Mouse (Mus musculus) adrenal gland, postnatal 36 days (tissue): Measurements from ENCODE around the gene Polr2i. TPM values are rescaled to one million over a fixed set of nuclear protein-coding genes. Genes with fewer than 3 reads are reported as not detected.
"Not testable (repeated sequence)": the region's sequence is repeated elsewhere in the genome, so short reads cannot be mapped to it uniquely, and the experiment has no call there.

Experiments
- DNase-seq, 2 experiments: peaks; one replicate each; pipeline ENCODE4 v3.0.0; 2021; ENCODE audit warnings: mixed read lengths in 1 of 2
- total RNA-seq, 2 experiments: library from RNA; stranded (reverse); gene quantifications; 2 replicates each; pipeline ENCODE4 v1.2.3; 2021

The Polr2i gene
- total RNA-seq, 2 experiments from 2014 or later: 69.4 to 76.1 TPM

- peak; percentile 51 to 52 for DNase-seq
These were observed 27.4 kb upstream of the Polr2i start for GRCm38 (mm10) chr7:30204380-30204779.

GRCm38 (mm10) chr7:30205383-30205782 lies 26.4 kb upstream of the Polr2i start:
- peak; percentile 69 to 82 for DNase-seq

GRCm38 (mm10) chr7:30206364-30206763 lies 25.4 kb upstream of the Polr2i start:
- DNase-seq: not testable (repeated sequence)

- no peak for DNase-seq
These were observed 20.7 kb upstream of the Polr2i start for GRCm38 (mm10) chr7:30211025-30211424.

- DNase-seq: peak; percentile 48 to 58
These were observed 17.9 kb upstream of the Polr2i start for GRCm38 (mm10) chr7:30213881-30214280.

- DNase-seq: peak in 1 of 2 experiments; percentile 39
These were observed 15.9 kb upstream of the Polr2i start for GRCm38 (mm10) chr7:30215875-30216274.

- peak; percentile 79 to 88 for DNase-seq
These were observed 15.0 kb upstream of the Polr2i start for GRCm38 (mm10) chr7:30216723-30217151.

- no peak for DNase-seq
These were observed 14.5 kb upstream of the Polr2i start for GRCm38 (mm10) chr7:30217277-30217676.

GRCm38 (mm10) chr7:30219293-30220007 lies 12.3 kb upstream of the Polr2i start:
- peak; percentile 47 to 79 for DNase-seq

GRCm38 (mm10) chr7:30220008-30220356 lies 11.8 kb upstream of the Polr2i start:
- no peak for DNase-seq

GRCm38 (mm10) chr7:30221433-30221832 lies 10.3 kb upstream of the Polr2i start:
- peak in 1 of 2 experiments; percentile 45 for DNase-seq

GRCm38 (mm10) chr7:30222205-30222604 lies 9.5 kb upstream of the Polr2i start:
- DNase-seq: no peak

GRCm38 (mm10) chr7:30224206-30224605 lies 7.5 kb upstream of the Polr2i start:
- no peak for DNase-seq

- DNase-seq: no peak
These were observed 450 bp upstream of the Polr2i start for GRCm38 (mm10) chr7:30231328-30231668.

GRCm38 (mm10) chr7:30232631-30233148 lies 942 bp downstream of the Polr2i start:
- DNase-seq: peak; percentile 57 to 74

- DNase-seq: peak in 1 of 2 experiments; percentile 27
These were observed 1.6 kb downstream of the Polr2i start for GRCm38 (mm10) chr7:30233387-30233786.

GRCm38 (mm10) chr7:30234276-30234858 lies 2.6 kb downstream of the Polr2i start:
- peak in 1 of 2 experiments; percentile 51 for DNase-seq

- no peak for DNase-seq
These were observed 3.3 kb downstream of the Polr2i start for GRCm38 (mm10) chr7:30235091-30235490.

- DNase-seq: no peak
These were observed 3.9 kb downstream of the Polr2i start, which contains the start of gene Ovol3 for GRCm38 (mm10) chr7:30235625-30236024. TSS of gene Ovol3 (minus strand) at chr7:30235725.

GRCm38 (mm10) chr7:30237374-30237773 lies 5.6 kb downstream of the Polr2i start:
- DNase-seq: not testable (repeated sequence)

- DNase-seq: peak; percentile 24 to 59
These were observed 20.5 kb downstream of the Polr2i start for GRCm38 (mm10) chr7:30251956-30252954.

GRCm38 (mm10) chr7:30265041-30265440 lies 33.3 kb downstream of the Polr2i start:
- peak in 1 of 2 experiments; percentile 40 for DNase-seq
